Mouse (Mus musculus) R1 (cell line): Measurements from ENCODE around the gene R3hdm1.

Experiments
- DNase-seq: peaks from one replicate; pipeline ENCODE4 v3.0.0-alpha.2; 2018; ENCODE audit warnings: low read depth, low spot score

Gene R3hdm1

GRCm38 (mm10) chr1:128102641-128103461 lies at the start of gene R3hdm1, which contains the start of gene Zranb3:
Gene R3hdm1, plus strand, starts transcription at chr1:128103301.
Gene Zranb3, minus strand, starts transcription at chr1:128103047.
- peak; percentile 100 for DNase-seq

GRCm38 (mm10) chr1:128057269-128057668 lies 45.8 kb upstream of the R3hdm1 start:
- DNase-seq: no peak

GRCm38 (mm10) chr1:128058625-128059024 lies 44.5 kb upstream of the R3hdm1 start:
- DNase-seq: no peak

GRCm38 (mm10) chr1:128060655-128061344 lies 42.3 kb upstream of the R3hdm1 start:
- DNase-seq: peak; percentile 15

GRCm38 (mm10) chr1:128061401-128061800 lies 41.7 kb upstream of the R3hdm1 start:
- DNase-seq: no peak

GRCm38 (mm10) chr1:128062167-128062566 lies 40.9 kb upstream of the R3hdm1 start:
- DNase-seq: no peak

- no peak for DNase-seq
Observed at GRCm38 (mm10) chr1:128064716-128065115, 38.4 kb upstream of the R3hdm1 start.

- no peak for DNase-seq
Observed at GRCm38 (mm10) chr1:128068945-128069397, 34.1 kb upstream of the R3hdm1 start.

- no peak for DNase-seq
Observed at GRCm38 (mm10) chr1:128070003-128070402, 33.1 kb upstream of the R3hdm1 start.

- no peak for DNase-seq
Observed at GRCm38 (mm10) chr1:128073051-128073450, 30.1 kb upstream of the R3hdm1 start.

- DNase-seq: no peak
Observed at GRCm38 (mm10) chr1:128076791-128077479, 26.2 kb upstream of the R3hdm1 start.

- DNase-seq: no peak
Observed at GRCm38 (mm10) chr1:128077788-128078187, 25.3 kb upstream of the R3hdm1 start.

GRCm38 (mm10) chr1:128078646-128079045 lies 24.5 kb upstream of the R3hdm1 start:
- no peak for DNase-seq

- DNase-seq: no peak
Observed at GRCm38 (mm10) chr1:128080936-128081696, 22.0 kb upstream of the R3hdm1 start.

- DNase-seq: no peak
Observed at GRCm38 (mm10) chr1:128081873-128082272, 21.2 kb upstream of the R3hdm1 start.

GRCm38 (mm10) chr1:128082800-128083199 lies 20.3 kb upstream of the R3hdm1 start:
- DNase-seq: peak; percentile 41

- peak; percentile 79 for DNase-seq
Observed at GRCm38 (mm10) chr1:128094686-128095085, 8.4 kb upstream of the R3hdm1 start.

GRCm38 (mm10) chr1:128098309-128098708 lies 4.8 kb upstream of the R3hdm1 start:
- DNase-seq: no peak

GRCm38 (mm10) chr1:128102251-128102640 lies 855 bp upstream of the R3hdm1 start:
- DNase-seq: no peak

GRCm38 (mm10) chr1:128103520-128104088 lies 503 bp downstream of the R3hdm1 start:
- DNase-seq: peak; percentile 50
